Mouse (Mus musculus): ENCODE data around the gene Slc7a5. TPM values are rescaled to one million over a fixed set of nuclear protein-coding genes. Genes with fewer than 3 reads are reported as not detected.

Gene Slc7a5
- polyA plus RNA-seq, 1 experiment from 2014 or later, result 8.9 TPM

DNA sequence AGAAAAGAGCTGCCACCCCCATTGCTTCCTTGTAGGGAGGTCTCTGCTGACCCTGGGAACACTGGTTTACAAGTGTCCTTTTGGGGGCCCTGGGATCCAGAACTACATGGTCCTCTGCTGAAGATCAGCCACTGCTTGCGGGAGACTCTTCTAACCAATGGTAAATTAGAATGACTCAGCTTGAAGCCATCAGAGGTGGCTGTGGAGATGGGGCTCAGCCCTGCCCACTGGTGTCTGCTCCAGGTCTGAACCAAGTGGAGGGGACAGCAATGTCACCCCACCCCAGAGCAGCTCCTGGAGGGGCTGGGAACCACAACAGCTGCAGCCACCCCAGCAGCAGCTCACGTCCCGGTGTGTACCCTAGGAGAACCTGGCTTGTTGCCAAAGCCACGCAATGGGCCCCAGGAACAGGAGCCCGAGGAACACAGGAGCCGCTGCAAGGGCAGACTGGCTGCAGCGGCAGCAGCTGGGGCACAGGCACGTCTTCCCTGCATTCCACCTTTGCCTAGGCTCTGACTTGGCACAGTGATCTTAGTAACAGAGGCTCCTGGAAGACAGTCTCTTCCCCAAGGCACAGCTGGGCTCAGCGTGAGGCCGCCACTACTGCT lies 35.6 kb downstream of the Slc7a5 start:
- 12% methylated on average over 10 of the region's 10 CpGs for WGBS
- 0 out of 2 replicates have a peak overlapping the region, but pooled peaks have one; percentile 2 for H3K4me2 ChIP-seq (replicated peaks; ENCODE audit: low read depth)
- DNase-seq (ENCODE audit: low spot score) (peak; percentile 76), ATAC-seq (ENCODE audit: low FRiP score, low TSS enrichment) (peak; percentile 59)
- TF ChIP-seq CTCF (IDR thresholded peaks at IDR 0.05; ENCODE audit: low read depth) (peak; percentile 35; the same call in 1 of the 2 replicates), EP300 (optimal IDR thresholded peaks at IDR 0.05) (no peak)
- peak overlapping the region; percentile 35; the same call in 1 of the 2 replicates for H3K9ac ChIP-seq (ENCODE audit: low read length)
- no peaks in the 10 kb centered on the region; the same call in 1 of the 2 replicates for H3K4me1 ChIP-seq (replicated peaks; ENCODE audit: control insufficient read depth, insufficient read depth)
- H3K9me3 ChIP-seq (ENCODE audit: control insufficient read depth, low read length), result no peaks in the 10 kb centered on the region
- H3K27ac ChIP-seq (replicated peaks), result no peak overlapping the region; the same call in 1 of the 2 replicates
- H3K36me3 ChIP-seq (ENCODE audit: control insufficient read depth, insufficient read depth, low read length), result no peaks in the 10 kb centered on the region
- H3K27me3 ChIP-seq (ENCODE audit: control insufficient read depth, insufficient read depth, low read length), result no peaks in the 10 kb centered on the region
- no peak overlapping the region for H3K4me3 ChIP-seq (ENCODE audit: low read depth, low read length)

DNA sequence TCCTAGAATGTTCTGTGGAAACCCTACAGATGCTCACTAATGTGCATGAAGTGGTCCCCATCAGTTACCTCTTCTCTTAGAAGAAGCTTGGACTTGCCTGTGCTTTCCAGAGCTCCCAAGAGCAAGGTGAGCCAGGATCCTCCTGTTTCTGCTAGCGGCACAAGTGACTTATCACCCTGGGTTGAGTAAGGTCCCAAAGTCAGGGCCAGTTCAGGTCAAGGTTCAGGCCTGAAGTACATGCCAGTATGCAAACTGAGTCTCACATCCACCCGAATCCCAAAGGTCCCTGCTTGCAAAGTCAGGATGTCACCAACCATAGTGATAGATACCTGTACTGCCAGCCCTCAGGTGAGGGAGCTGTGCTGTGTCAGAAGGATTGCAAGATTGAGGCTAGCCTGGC lies 37.3 kb downstream of the Slc7a5 start:
- WGBS, result 81% methylated on average over 2 of the region's 2 CpGs
- Histone ChIP-seq H3K4me2 (replicated peaks; ENCODE audit: low read depth) (no peak overlapping the region), H3K9ac (ENCODE audit: low read length) (no peak overlapping the region), H3K9me3 (ENCODE audit: control insufficient read depth, low read length) (no peaks in the 10 kb centered on the region), H3K27me3 (ENCODE audit: control insufficient read depth, insufficient read depth, low read length) (no peaks in the 10 kb centered on the region), H3K4me1 (replicated peaks; ENCODE audit: control insufficient read depth, insufficient read depth) (no peaks in the 10 kb centered on the region; the same call in 1 of the 2 replicates), H3K4me3 (ENCODE audit: low read depth, low read length) (no peak overlapping the region), H3K27ac (replicated peaks) (no peak overlapping the region), H3K36me3 (ENCODE audit: control insufficient read depth, insufficient read depth, low read length) (no peaks in the 10 kb centered on the region)
- no peak for TF ChIP-seq EP300 (optimal IDR thresholded peaks at IDR 0.05)
- TF ChIP-seq CTCF (IDR thresholded peaks at IDR 0.05; ENCODE audit: low read depth), result no peak
- ATAC-seq (ENCODE audit: low FRiP score, low TSS enrichment), result no peak
- DNase-seq (ENCODE audit: low spot score), result no peak

DNA sequence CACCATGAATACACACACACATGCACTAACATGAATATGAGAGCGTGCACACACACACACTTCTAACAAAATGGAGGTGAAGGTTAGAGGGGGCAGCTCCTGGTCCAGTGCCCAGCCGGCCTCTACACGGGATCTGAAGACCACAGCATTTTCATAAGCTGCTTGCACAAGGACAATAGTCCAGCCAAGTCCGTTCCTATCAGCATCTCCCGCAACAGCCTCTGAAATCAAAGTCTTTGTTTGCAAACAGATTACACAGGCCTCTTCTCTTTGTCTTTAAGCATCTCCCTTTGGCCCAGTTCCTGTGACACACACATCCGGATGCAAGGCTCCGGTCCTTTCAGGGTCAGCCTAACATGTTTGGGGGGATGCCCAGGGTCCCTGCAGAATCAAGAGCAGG lies 38.6 kb downstream of the Slc7a5 start:
- H3K4me1 ChIP-seq (replicated peaks; ENCODE audit: control insufficient read depth, insufficient read depth), result no peaks in the 10 kb centered on the region; the same call in 1 of the 2 replicates
- no peak overlapping the region for H3K4me3 ChIP-seq (ENCODE audit: low read depth, low read length)
- H3K9ac ChIP-seq (ENCODE audit: low read length), result no peak overlapping the region
- WGBS, result 65% methylated on average over 7 of the region's 7 CpGs
- H3K9me3 ChIP-seq (ENCODE audit: control insufficient read depth, low read length), result no peaks in the 10 kb centered on the region
- no peaks in the 10 kb centered on the region for H3K36me3 ChIP-seq (ENCODE audit: control insufficient read depth, insufficient read depth, low read length)
- H3K27ac ChIP-seq (replicated peaks), result no peak overlapping the region
- no peak overlapping the region for H3K4me2 ChIP-seq (replicated peaks; ENCODE audit: low read depth)
- TF ChIP-seq EP300 (optimal IDR thresholded peaks at IDR 0.05) (no peak), CTCF (IDR thresholded peaks at IDR 0.05; ENCODE audit: low read depth) (no peak)
- DNase-seq (ENCODE audit: low spot score) (no peak), ATAC-seq (ENCODE audit: low FRiP score, low TSS enrichment) (no peak)
- no peaks in the 10 kb centered on the region for H3K27me3 ChIP-seq (ENCODE audit: control insufficient read depth, insufficient read depth, low read length)

DNA sequence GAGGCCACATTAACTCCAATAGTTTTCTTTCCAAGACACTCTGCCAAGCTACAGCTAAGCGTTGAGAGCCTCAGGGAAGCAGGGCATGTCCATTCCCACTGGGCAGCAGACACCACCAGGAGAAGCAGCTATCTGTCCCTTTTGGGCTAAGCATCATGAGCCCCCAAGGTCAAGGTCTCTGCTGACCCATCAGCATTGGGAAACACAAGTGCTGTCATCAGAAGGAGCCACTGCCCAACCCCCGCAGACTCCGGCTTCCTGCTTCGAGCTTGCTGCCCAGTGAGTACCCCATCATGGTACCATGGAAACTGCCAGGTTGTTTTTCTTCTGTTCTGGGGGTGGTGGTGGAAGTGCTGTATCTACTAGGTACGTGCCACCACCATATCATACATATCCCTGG lies 39.3 kb downstream of the Slc7a5 start:
- Histone ChIP-seq H3K27ac (replicated peaks) (no peak overlapping the region), H3K36me3 (ENCODE audit: control insufficient read depth, insufficient read depth, low read length) (no peaks in the 10 kb centered on the region), H3K4me3 (ENCODE audit: low read depth, low read length) (no peak overlapping the region), H3K9me3 (ENCODE audit: control insufficient read depth, low read length) (no peaks in the 10 kb centered on the region), H3K27me3 (ENCODE audit: control insufficient read depth, insufficient read depth, low read length) (no peaks in the 10 kb centered on the region), H3K4me2 (replicated peaks; ENCODE audit: low read depth) (no peak overlapping the region), H3K9ac (ENCODE audit: low read length) (no peak overlapping the region), H3K4me1 (replicated peaks; ENCODE audit: control insufficient read depth, insufficient read depth) (no peaks in the 10 kb centered on the region; the same call in 1 of the 2 replicates)
- 85% methylated on average over 5 of the region's 5 CpGs for WGBS
- DNase-seq (ENCODE audit: low spot score) (no peak), ATAC-seq (ENCODE audit: low FRiP score, low TSS enrichment) (no peak)
- TF ChIP-seq CTCF (IDR thresholded peaks at IDR 0.05; ENCODE audit: low read depth) (no peak), EP300 (optimal IDR thresholded peaks at IDR 0.05) (no peak)

DNA sequence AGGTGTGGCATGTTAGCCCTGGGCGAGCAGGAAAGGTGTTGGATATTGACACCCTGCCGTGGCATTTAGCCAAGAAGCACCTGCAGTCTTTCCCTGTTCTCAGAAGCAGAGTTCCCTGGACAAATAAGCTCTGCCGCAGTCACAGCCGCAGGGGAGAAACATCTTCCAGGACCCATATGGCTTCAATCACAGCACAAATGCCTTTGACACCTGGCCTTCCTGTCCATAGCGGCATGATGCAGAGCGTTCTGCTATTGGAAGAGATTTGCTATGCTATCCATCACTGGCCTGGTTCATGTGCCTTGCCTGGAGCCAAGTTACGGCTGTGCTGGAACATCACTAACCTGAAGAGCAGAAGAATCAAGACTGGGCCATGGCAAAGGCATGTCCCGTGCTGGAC lies 42.1 kb downstream of the Slc7a5 start:
- Histone ChIP-seq H3K4me2 (replicated peaks; ENCODE audit: low read depth) (no peak overlapping the region), H3K9me3 (ENCODE audit: control insufficient read depth, low read length) (no peaks in the 10 kb centered on the region), H3K27ac (replicated peaks) (no peak overlapping the region), H3K9ac (ENCODE audit: low read length) (no peak overlapping the region), H3K27me3 (ENCODE audit: control insufficient read depth, insufficient read depth, low read length) (no peaks in the 10 kb centered on the region), H3K4me1 (replicated peaks; ENCODE audit: control insufficient read depth, insufficient read depth) (no peaks in the 10 kb centered on the region), H3K36me3 (ENCODE audit: control insufficient read depth, insufficient read depth, low read length) (no peaks in the 10 kb centered on the region), H3K4me3 (ENCODE audit: low read depth, low read length) (no peak overlapping the region)
- peak; percentile 66 for DNase-seq (ENCODE audit: low spot score)
- peak; percentile 48; the same call in 1 of the 2 replicates for ATAC-seq (ENCODE audit: low FRiP score, low TSS enrichment)
- 40% methylated on average over 8 of the region's 8 CpGs for WGBS
- TF ChIP-seq EP300 (optimal IDR thresholded peaks at IDR 0.05) (no peak), CTCF (IDR thresholded peaks at IDR 0.05; ENCODE audit: low read depth) (no peak)

DNA sequence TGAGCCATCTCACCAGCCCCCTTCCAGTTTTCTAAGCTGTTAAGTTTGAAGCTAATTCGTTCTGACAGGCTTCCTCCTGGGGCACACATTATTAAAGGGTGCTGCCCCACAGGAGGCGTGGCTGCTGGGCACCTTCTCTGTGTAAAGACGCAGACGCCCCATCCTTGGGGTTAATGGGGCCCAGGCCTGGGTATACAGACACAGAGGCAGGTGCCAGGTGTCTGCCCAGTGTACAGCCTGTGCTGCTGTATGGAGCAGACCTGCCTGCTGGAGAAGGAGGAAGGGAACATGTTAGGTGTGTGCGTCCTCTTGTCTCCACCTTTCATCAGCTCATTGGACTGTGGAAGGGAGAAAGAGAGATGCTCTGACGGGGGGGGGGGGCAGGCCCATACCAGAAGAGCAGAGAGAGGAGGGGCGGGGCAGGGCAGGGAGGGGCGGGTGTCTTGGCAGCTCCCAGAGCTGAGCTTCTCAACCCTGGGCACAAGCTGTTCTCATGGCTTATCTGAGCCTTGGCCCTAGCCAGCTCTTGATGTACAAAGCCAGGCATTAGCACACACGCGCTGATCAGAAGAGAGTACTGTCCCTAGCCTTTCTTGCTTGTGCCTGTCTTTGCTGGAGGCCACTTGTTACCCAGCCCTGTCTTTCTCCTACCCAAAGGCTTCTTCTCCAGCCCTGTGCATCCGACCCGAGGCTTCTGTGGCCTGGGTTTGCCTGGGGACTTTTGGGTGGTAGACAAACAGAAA lies 45.5 kb downstream of the Slc7a5 start:
- ATAC-seq (ENCODE audit: low FRiP score, low TSS enrichment), result peak; percentile 70
- TF ChIP-seq CTCF (IDR thresholded peaks at IDR 0.05; ENCODE audit: low read depth) (no peak), EP300 (optimal IDR thresholded peaks at IDR 0.05) (no peak)
- no peak overlapping the region for H3K4me2 ChIP-seq (replicated peaks; ENCODE audit: low read depth)
- no peaks in the 10 kb centered on the region for H3K27me3 ChIP-seq (ENCODE audit: control insufficient read depth, insufficient read depth, low read length)
- H3K9ac ChIP-seq (ENCODE audit: low read length), result no peak overlapping the region
- no peaks in the 10 kb centered on the region for H3K9me3 ChIP-seq (ENCODE audit: control insufficient read depth, low read length)
- peak overlapping the region; percentile 24; the same call in 1 of the 2 replicates for H3K27ac ChIP-seq (replicated peaks)
- 57% methylated on average over 11 of the region's 12 CpGs for WGBS
- H3K4me3 ChIP-seq (ENCODE audit: low read depth, low read length), result no peak overlapping the region
- no peaks in the 10 kb centered on the region for H3K36me3 ChIP-seq (ENCODE audit: control insufficient read depth, insufficient read depth, low read length)
- no peaks in the 10 kb centered on the region for H3K4me1 ChIP-seq (replicated peaks; ENCODE audit: control insufficient read depth, insufficient read depth)
- DNase-seq (ENCODE audit: low spot score), result peak; percentile 40

All from stomach, postnatal 0 days (tissue).